Mouse (Mus musculus) kidney, adult 2 months (tissue): Measurements from ENCODE around the gene Egfl7.

Source experiments
- CTCF ChIP-seq: fragments of 200-500 bp; conservative IDR thresholded peaks from 2 replicates; pipeline ENCODE4 v1.5.1; 2011; ENCODE audit warnings: low read depth, mild to moderate bottlenecking, control low read depth, low read length, moderate library complexity, mixed read lengths; ENCODE audit not compliant: insufficient read depth, insufficient read length
- POLR2A ChIP-seq: fragments of 200-500 bp; IDR thresholded peaks from one replicate; pipeline ENCODE4 v1.6.1; 2011; ENCODE audit warnings: low read depth, low read length, control low read depth

GRCm38 (mm10) chr2:26596898-26597297, 17.1 kb downstream of the Egfl7 start:
- TF ChIP-seq POLR2A (no peak), CTCF (no peak)
